19 mouse cellular contexts compared by ENCODE assay signal in the genomic region with DNA sequence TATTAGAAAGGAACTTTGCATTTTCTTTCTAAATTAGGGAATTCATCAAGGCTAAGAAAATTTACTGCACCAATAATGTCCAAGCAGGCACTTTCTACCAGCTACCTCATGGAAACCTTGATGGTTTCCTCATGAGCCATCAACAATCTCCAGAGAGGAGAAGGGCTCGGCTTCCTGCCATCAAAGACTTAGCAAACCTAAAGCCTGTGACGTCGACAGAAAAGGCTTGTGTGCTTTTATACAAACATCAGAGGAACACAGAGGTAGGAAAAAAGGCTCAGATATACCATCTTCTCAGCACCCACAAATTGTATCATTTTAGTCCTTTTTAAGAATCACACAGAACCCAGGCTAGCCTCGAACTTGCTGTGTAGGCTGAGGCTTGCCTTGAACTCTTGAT.
"Had no signal": no experiment of that assay in that cellular context is flagged by ENCODE, and none has a peak within 500 bp of the region (broad histone marks: within the 10 kb centered on the region; RNA-seq: fewer than 3 reads in every experiment).

No protein-coding gene starts in this region.

- H3K27ac ChIP-seq: kidney, embryonic 15.5 days; left cerebral cortex, adult 2 months; liver, embryonic 13.5 days; lung, embryonic 15.5 days; neural tube, embryonic 12.5 days; neural tube, embryonic 15.5 days had no signal

- H3K9me3 ChIP-seq: kidney, embryonic 15.5 days; liver, embryonic 13.5 days; lung, embryonic 15.5 days; megakaryocyte, embryonic 14.5 days; neural tube, embryonic 12.5 days; neural tube, embryonic 15.5 days had no signal

- H3K9ac ChIP-seq: kidney, embryonic 15.5 days; liver, embryonic 13.5 days; lung, embryonic 15.5 days; neural tube, embryonic 12.5 days; neural tube, embryonic 15.5 days had no signal

- DNase-seq: kidney, adult 11 months; kidney, adult 8-10 months; kidney, postnatal 10 days; kidney, postnatal 36 days; layer of hippocampus, postnatal 36 days; liver, embryonic 13.5 days; lung, postnatal 10 days; lung, postnatal 36 days; midbrain, embryonic 14.5 days; right cerebral cortex, adult 18-20 months; right cerebral cortex, postnatal 14 days; right cerebral cortex, postnatal 4 days had no signal

- H3K4me1 ChIP-seq: kidney, embryonic 15.5 days; liver, embryonic 13.5 days; lung, embryonic 15.5 days; neural tube, embryonic 12.5 days; neural tube, embryonic 15.5 days had no signal

- H3K4me3 ChIP-seq: kidney, embryonic 15.5 days; left cerebral cortex, adult 2 months; liver, embryonic 13.5 days; lung, embryonic 15.5 days; megakaryocyte, embryonic 14.5 days; neural tube, embryonic 12.5 days; neural tube, embryonic 15.5 days had no signal

- H3K27me3 ChIP-seq: kidney, embryonic 15.5 days; liver, embryonic 13.5 days; lung, embryonic 15.5 days; neural tube, embryonic 12.5 days; neural tube, embryonic 15.5 days had no signal

- H3K36me3 ChIP-seq: kidney, embryonic 15.5 days; liver, embryonic 13.5 days; lung, embryonic 15.5 days; neural tube, embryonic 12.5 days; neural tube, embryonic 15.5 days had no signal

- H3K4me2 ChIP-seq: kidney, embryonic 15.5 days; liver, embryonic 13.5 days; lung, embryonic 15.5 days; midbrain, embryonic 11.5 days; neural tube, embryonic 12.5 days; neural tube, embryonic 15.5 days had no signal
